Mouse (Mus musculus) mesoderm, embryonic 11.5 days (tissue): ENCODE measurements at regions not wholly inside any gene's neighbourhood (a gene's known extent, or its start where the extent isn't known, plus 50 kb on each side); places are given as distances from the start of the nearest gene placed in this dataset.
"Not testable (repeated sequence)": the region's sequence is repeated elsewhere in the genome, so short reads cannot be mapped to it uniquely, and the experiment has no call there.

Experiments used
- DNase-seq: peaks from one replicate; pipeline ENCODE4 v3.0.0-alpha.2; 2012; ENCODE audit warnings: low read depth, low spot score

GRCm38 (mm10) chr11:114485429-114485828 lies 182.9 kb upstream of the Rpl38 start:
- no peak for DNase-seq

- DNase-seq = no peak
Measured at GRCm38 (mm10) chr11:114484668-114484953, 183.7 kb upstream of the Rpl38 start.

GRCm38 (mm10) chr11:114483823-114484667 lies 184.3 kb upstream of the Rpl38 start:
- no peak for DNase-seq

GRCm38 (mm10) chr11:114483350-114483749 lies 185.0 kb upstream of the Rpl38 start:
- not testable (repeated sequence) for DNase-seq

- no peak for DNase-seq
Measured at GRCm38 (mm10) chr11:114482070-114482469, 186.3 kb upstream of the Rpl38 start.

- no peak for DNase-seq
Measured at GRCm38 (mm10) chr11:114481037-114481436, 187.3 kb upstream of the Rpl38 start.

- no peak for DNase-seq
Measured at GRCm38 (mm10) chr11:114480119-114480540, 188.2 kb upstream of the Rpl38 start.

- no peak for DNase-seq
Measured at GRCm38 (mm10) chr11:114478736-114479135, 189.6 kb upstream of the Rpl38 start.

- no peak for DNase-seq
Measured at GRCm38 (mm10) chr11:114477365-114477764, 191.0 kb upstream of the Rpl38 start.

- DNase-seq = peak; percentile 41
Measured at GRCm38 (mm10) chr11:114472501-114473260, 195.6 kb upstream of the Rpl38 start.

- peak; percentile 67 for DNase-seq
Measured at GRCm38 (mm10) chr11:114468394-114468793, 199.9 kb upstream of the Rpl38 start.

- no peak for DNase-seq
Measured at GRCm38 (mm10) chr11:114467803-114468202, 200.5 kb upstream of the Rpl38 start.

GRCm38 (mm10) chr11:114465486-114465885 lies 202.8 kb upstream of the Rpl38 start:
- no peak for DNase-seq

- peak; percentile 62 for DNase-seq
Measured at GRCm38 (mm10) chr11:114462755-114463374, 205.5 kb upstream of the Rpl38 start.

- no peak for DNase-seq
Measured at GRCm38 (mm10) chr11:114454876-114455330, 213.4 kb upstream of the Rpl38 start.

GRCm38 (mm10) chr11:114448776-114449401 lies 219.4 kb upstream of the Rpl38 start:
- no peak for DNase-seq

- DNase-seq = no peak
Measured at GRCm38 (mm10) chr11:114447461-114447847, 220.9 kb upstream of the Rpl38 start.

- peak; percentile 61 for DNase-seq
Measured at GRCm38 (mm10) chr11:114446617-114447460, 221.5 kb upstream of the Rpl38 start.

GRCm38 (mm10) chr11:114446075-114446616 lies 222.2 kb upstream of the Rpl38 start:
- DNase-seq = no peak

- DNase-seq = no peak
Measured at GRCm38 (mm10) chr11:114444211-114444610, 224.1 kb upstream of the Rpl38 start.

- no peak for DNase-seq
Measured at GRCm38 (mm10) chr11:114443444-114443843, 224.9 kb upstream of the Rpl38 start.
